Mouse (Mus musculus): ENCODE data around the gene BC052040.

The BC052040 gene

GRCm38 (mm10) chr2:115601280-115601679, 19.8 kb downstream of the BC052040 start:
- DNase-seq (ENCODE audit: low read depth, low spot score), result no peak

GRCm38 (mm10) chr2:115602116-115602515, 20.6 kb downstream of the BC052040 start:
- no peak for DNase-seq (ENCODE audit: low read depth, low spot score)

- no peak for DNase-seq (ENCODE audit: low read depth, low spot score)
Measured at GRCm38 (mm10) chr2:115604132-115604531, 22.6 kb downstream of the BC052040 start.

- no peak for DNase-seq (ENCODE audit: low read depth, low spot score)
Measured at GRCm38 (mm10) chr2:115605829-115606336, 24.4 kb downstream of the BC052040 start.

- DNase-seq (ENCODE audit: low read depth, low spot score), result no peak
Measured at GRCm38 (mm10) chr2:115609020-115609419, 27.5 kb downstream of the BC052040 start.

- no peak for DNase-seq (ENCODE audit: low read depth, low spot score)
Measured at GRCm38 (mm10) chr2:115610092-115610491, 28.6 kb downstream of the BC052040 start.

- no peak for DNase-seq (ENCODE audit: low read depth, low spot score)
Measured at GRCm38 (mm10) chr2:115610503-115610902, 29.0 kb downstream of the BC052040 start.

- no peak for DNase-seq (ENCODE audit: low read depth, low spot score)
Measured at GRCm38 (mm10) chr2:115613830-115614520, 32.5 kb downstream of the BC052040 start.

- DNase-seq (ENCODE audit: low read depth, low spot score), result no peak
Measured at GRCm38 (mm10) chr2:115628471-115628870, 47.0 kb downstream of the BC052040 start.

- DNase-seq (ENCODE audit: low read depth, low spot score), result no peak
Measured at GRCm38 (mm10) chr2:115631031-115631434, 49.5 kb downstream of the BC052040 start.

- DNase-seq (ENCODE audit: low read depth, low spot score), result no peak
Measured at GRCm38 (mm10) chr2:115631826-115632225, 50.3 kb downstream of the BC052040 start.

GRCm38 (mm10) chr2:115650203-115650602, 68.7 kb downstream of the BC052040 start:
- no peak for DNase-seq (ENCODE audit: low read depth, low spot score)

GRCm38 (mm10) chr2:115659712-115660111, 78.2 kb downstream of the BC052040 start:
- no peak for DNase-seq (ENCODE audit: low read depth, low spot score)

- DNase-seq (ENCODE audit: low read depth, low spot score), result no peak
Measured at GRCm38 (mm10) chr2:115660213-115661120, 79.0 kb downstream of the BC052040 start.

- DNase-seq (ENCODE audit: low read depth, low spot score), result no peak
Measured at GRCm38 (mm10) chr2:115667516-115667915, 86.0 kb downstream of the BC052040 start.

- no peak for DNase-seq (ENCODE audit: low read depth, low spot score)
Measured at GRCm38 (mm10) chr2:115673054-115673660, 91.6 kb downstream of the BC052040 start.

GRCm38 (mm10) chr2:115678786-115679185, 97.3 kb downstream of the BC052040 start:
- DNase-seq (ENCODE audit: low read depth, low spot score), result no peak

- no peak for DNase-seq (ENCODE audit: low read depth, low spot score)
Measured at GRCm38 (mm10) chr2:115685250-115685649, 103.7 kb downstream of the BC052040 start.

- no peak for DNase-seq (ENCODE audit: low read depth, low spot score)
Measured at GRCm38 (mm10) chr2:115687612-115688011, 106.1 kb downstream of the BC052040 start.

GRCm38 (mm10) chr2:115688282-115688681, 106.8 kb downstream of the BC052040 start:
- DNase-seq (ENCODE audit: low read depth, low spot score), result no peak

- no peak for DNase-seq (ENCODE audit: low read depth, low spot score)
Measured at GRCm38 (mm10) chr2:115693841-115694240, 112.3 kb downstream of the BC052040 start.

- DNase-seq (ENCODE audit: low read depth, low spot score), result no peak
Measured at GRCm38 (mm10) chr2:115694386-115694785, 112.9 kb downstream of the BC052040 start.

Measured in c-Kit-negative CD71-positive TER-119-positive erythroid progenitor cells, embryonic 14.5 days (primary cell).